Mouse (Mus musculus): ENCODE results near the gene P2ry10. TPM values are rescaled to one million over a fixed set of nuclear protein-coding genes. Genes with fewer than 3 reads are reported as not detected.

The P2ry10 gene
- total RNA-seq, 2 experiments from 2014 or later: 0.09 to 5.8 TPM

Other genes starting within 250 kb of the P2ry10 start
- not detected in 2 replicates for gene Rtl3, start 247.8 kb upstream of the P2ry10 start, total RNA-seq (2014; fragmentation: Nextera tagmentation)
- not detected in 2 replicates for gene Rtl3, start 247.8 kb upstream of the P2ry10 start, total RNA-seq (2017)
- gene Lpar4, start 167.9 kb upstream of the P2ry10 start, total RNA-seq (2014; fragmentation: Nextera tagmentation): 0.57 TPM in 1 of 2 replicates, not detected in the other
- gene Lpar4, start 167.9 kb upstream of the P2ry10 start, total RNA-seq (2017): 0.23 TPM in 1 of 2 replicates, not detected in the other
- gene P2ry10b, start 60.4 kb downstream of the P2ry10 start, total RNA-seq (2014; fragmentation: Nextera tagmentation): 1.2 TPM in 1 of 2 replicates, not detected in the other
- not detected in 2 replicates for gene P2ry10b, start 60.4 kb downstream of the P2ry10 start, total RNA-seq (2017)
- gene Gpr174, start 167.4 kb downstream of the P2ry10 start, total RNA-seq (2014; fragmentation: Nextera tagmentation): 0.22 and 0.42 TPM in 2 replicates
- 0.50 and 1.2 TPM in 2 replicates for gene Gpr174, start 167.4 kb downstream of the P2ry10 start, total RNA-seq (2017)

All from megakaryocyte-erythroid progenitor cell, adult 5-6 weeks (primary cell).